Mouse (Mus musculus) heart, adult 8-10 months (tissue): ENCODE data around the gene Mief1. TPM values are rescaled to one million over a fixed set of nuclear protein-coding genes. Genes with fewer than 3 reads are reported as not detected.
A peak's percentile ranks its signal among the peaks of the same experiment; 100 is the strongest.

ENCODE experiments used
- DNase-seq: peaks from one replicate; pipeline ENCODE4 v3.0.0; 2022; ENCODE audit warnings: low spot score
- total RNA-seq, 4 experiments: library from RNA; stranded (reverse); gene quantifications; 2 replicates each; pipeline ENCODE4 v1.2.4; 2022

The Mief1 gene
- total RNA-seq, 4 experiments from 2014 or later, result 27.0 to 30.7 (median 28.7) TPM

DNA sequence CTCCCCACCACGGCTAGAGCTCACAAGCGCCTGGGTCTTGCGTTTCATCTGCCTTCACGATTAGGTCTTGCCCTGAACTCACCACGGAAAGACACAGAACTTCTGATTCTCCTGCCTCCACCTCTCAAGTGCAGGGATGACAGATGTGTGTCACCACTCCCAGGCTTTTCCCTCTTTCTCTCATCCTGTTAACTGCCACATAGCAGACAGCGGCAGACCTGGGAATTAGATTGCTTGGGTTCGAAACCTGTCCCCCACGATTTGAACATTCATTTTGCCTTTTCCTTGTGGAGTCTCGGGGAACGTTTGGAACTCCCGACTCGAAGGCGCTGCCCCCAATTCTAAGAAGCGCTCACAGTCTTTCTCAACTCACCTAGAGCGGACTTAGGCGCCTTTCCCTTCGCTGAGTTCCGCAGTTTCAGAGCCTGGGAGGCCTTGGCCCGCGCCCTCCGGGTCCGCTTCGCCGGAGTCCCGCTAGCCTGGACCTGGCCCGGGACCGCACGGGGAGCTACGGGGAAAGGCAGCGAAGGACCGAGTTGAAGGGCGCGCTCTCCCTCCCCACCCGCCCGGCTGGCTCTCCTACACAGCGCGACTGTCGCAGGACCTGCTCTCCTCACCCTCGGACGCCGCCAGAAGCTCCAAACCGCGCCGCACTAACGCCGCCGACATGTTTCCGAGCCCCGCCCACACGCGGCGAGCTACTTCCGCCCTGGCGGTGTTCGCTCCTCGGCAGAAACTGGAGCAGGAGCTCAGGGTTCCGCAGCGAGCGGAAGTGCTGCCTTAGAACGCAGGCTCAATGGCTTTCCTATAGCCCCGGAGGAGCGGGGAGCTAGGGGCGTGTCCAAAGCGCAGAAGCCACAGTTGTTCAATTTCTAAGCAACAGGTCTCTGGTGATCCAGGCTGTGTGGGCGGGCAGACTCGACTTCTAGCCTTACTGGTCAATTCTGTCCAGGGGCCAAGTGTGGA is 30.1 kb downstream of the Mief1 start, which contains the start of gene Rps19bp1:
Gene Rps19bp1 (minus strand): TSS at position 706 of the 966 bp plus-strand sequence.
- DNase-seq, result peak; percentile 88

DNA sequence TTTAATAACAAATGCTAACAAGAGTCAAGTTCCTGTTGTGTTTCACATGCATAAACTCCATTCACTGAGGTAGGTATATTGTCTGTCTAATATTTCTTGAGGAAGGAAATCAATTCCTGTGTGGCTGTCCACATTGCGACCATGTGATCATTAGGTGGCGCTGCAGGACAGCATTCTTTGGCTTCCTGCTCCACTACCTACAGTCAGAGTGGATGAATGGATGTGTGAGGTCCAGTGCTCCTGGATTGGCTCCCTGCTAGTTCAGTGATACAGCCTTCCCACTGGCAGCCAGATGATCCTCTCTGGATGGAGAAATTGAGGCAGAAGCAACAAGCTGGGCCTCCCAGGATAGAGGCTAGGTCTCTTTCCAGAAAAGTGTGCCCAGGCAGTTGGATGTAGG is 32.5 kb downstream of the Mief1 start:
- DNase-seq, result peak; percentile 65

DNA sequence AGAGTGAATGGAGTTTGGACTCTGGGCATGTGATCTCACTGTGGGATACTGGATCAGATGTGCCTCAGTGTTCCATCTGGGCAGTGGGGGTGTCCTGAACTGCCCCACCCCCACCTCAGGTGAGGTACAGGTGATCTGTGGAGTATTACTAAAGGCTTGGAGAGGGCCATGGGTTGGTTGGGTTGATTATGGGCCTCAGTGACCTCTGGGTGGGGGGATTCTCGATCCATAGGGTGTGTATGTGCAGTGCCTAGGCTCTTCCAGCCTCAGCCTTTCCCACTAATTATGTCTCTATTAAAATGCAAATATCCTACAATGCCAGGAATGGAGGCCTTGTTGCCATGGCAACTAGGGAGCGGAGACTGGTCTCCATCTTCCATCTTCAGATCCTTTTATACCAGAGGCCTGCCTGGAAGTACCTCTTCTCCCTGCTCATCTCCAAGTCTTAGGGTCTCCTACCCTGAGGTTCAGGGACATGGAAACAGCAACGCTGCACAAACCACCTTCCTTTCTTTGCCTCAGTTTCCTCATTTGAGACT is 38.1 kb downstream of the Mief1 start:
- no peak for DNase-seq

DNA sequence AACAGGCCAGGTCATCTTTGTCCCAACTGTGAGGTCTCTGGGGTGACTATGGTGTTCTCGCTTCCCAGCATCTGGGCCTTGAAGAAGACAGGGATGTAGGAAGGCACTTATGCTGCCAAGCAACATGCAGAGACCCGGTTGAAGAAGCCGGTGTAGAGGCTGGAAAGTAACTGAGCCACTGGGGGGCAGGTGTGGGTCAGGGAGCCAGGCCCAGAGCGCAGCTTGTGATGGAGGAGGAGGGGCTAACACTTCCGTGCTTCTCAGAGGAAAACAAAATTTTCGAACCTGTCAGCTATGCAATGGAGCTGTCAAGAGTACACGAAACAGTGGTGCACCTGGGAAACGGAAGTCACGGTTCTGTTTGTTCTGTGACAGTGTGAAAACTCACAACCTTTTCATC is 43.3 kb downstream of the Mief1 start:
- DNase-seq, result no peak

DNA sequence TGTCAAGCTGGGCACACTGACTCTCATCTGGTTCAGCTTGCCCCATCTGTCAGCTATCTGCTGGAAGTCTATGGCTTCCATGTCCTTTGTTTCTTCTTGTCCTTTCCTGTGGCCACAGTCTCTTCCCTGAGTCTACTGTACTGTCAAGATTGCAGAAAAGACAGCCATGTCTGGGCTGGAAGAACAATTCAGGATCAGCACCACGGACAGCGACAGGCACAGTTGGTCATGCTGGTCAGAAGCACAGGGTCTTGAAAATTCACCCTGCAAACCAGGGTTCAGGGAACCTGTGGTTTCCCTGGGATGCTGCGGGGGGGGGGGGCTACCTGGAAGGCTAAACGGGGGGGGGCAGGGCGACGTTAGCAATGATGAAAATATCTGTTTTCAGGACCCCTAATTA is 43.8 kb downstream of the Mief1 start:
- no peak for DNase-seq

DNA sequence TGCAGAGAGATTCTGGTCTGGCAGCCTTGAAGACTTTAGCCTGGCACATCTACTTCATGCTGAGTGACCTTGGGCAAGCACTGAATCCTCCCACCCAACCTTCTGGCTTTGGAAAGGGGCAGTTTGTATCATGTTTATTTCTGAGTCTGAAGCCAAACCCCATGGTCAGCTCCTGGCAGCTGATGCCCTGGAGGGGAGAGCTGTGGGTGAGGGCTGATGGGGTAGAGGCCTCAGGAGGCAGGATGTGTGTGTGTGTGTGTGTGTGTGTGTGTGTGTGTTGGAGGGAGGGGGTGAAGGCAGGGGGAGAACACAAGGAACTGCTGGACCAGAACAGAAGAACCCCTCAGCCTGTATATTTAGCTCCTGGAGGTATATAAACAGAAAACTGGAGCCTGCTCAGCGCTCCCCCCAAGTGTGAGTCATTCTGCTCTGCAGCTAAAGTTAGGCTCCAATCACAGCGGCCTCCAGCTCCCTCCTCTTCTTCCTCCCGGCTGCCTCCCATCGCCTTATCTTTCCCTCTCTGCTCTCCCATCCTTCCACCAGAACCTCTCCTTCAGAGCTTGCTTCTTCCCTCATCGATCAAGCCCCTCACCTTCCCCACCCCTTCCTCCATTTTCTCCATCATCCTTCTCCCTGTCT is 44.4 kb downstream of the Mief1 start:
- DNase-seq, result no peak

DNA sequence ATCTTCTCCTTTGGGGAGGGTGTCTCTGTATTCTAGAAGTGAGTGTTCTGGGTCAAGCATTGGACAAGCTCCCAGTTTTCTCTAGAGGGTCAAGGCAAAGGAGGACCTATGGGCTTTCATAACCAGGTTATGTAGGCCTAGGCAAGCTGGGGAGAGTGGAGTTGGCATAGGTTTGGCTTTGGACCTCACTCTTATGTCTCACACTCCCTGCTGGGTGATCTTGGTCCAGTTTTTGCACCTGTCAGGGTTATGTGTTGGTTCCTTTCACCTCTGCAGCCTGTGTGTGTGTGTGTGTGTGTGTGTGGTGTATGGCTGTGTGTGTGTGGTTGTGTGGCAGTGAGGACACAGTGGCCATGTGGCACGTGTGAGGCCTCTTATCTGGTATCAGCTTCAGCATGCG is 45.2 kb downstream of the Mief1 start:
- no peak for DNase-seq

DNA sequence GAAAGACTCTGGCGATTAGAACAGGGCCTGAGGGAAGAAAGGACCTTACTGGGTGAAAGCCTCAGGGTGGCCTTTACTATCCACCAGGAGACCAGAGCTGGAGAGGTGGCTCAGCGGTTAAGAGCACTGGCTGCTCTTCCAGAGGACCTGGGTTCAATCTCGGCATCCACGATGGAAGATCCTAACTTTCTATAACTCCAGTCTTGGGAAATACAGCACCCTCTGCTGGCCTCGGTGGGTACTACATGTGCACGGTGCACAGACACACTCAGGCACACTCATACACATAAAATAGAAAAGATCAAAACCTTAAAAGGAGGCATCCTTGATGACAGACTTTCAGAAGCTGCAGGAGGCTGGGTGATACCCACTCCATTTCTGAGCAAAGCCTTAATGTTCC is 46.8 kb downstream of the Mief1 start:
- no peak for DNase-seq

DNA sequence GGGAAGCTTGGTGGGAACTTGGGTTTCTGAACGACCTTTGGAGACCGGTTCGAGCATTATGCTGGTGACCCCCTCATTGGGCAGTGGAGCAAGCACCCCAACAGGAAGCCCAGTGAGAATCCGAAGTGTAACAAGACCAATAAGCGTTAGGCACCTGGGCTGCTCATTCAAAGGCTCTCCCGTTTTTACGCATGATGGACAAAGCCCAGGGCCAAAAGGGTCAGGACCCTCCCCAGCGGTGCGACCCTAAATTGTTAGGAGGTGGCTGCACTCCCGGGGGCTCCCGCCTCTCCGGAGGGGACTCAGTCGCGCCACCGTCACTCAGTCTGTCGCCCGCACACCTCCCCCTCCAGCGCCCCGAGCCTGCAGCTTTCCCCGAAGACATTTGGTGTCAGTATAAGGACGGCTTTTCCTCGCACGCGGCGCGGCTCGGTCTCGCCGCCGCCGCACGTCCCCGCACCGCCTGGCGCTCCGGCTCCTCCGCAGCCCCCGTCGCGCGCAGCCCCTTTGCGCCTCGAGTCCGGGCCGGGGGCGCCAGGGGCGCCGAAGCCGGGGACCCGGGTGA is 53.1 kb downstream of the Mief1 start, which contains the start of gene Cacna1i:
Gene Cacna1i (plus strand): TSS at position 388 of the 565 bp plus-strand sequence.
- no peak for DNase-seq

DNA sequence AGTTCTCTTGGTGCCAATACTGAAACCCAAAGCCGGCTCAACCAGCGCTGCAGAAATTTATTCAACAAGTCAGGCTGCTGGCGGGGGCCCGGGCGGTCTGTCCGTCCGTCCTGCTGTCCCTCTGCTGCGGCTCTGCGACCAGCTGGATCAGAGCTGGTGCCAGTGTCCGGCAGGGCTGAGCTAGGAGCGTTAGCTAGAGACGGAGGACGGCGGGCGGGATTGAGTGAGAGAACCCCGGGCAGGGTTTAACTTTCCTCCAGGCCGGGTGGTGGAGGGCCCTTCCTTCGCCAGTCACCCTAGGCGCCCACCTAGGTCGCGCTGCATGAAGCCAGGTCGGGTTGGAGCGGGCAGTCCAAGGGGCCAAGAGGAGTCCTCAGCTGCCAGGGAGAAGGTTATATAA is 54.2 kb downstream of the Mief1 start:
- DNase-seq, result no peak

DNA sequence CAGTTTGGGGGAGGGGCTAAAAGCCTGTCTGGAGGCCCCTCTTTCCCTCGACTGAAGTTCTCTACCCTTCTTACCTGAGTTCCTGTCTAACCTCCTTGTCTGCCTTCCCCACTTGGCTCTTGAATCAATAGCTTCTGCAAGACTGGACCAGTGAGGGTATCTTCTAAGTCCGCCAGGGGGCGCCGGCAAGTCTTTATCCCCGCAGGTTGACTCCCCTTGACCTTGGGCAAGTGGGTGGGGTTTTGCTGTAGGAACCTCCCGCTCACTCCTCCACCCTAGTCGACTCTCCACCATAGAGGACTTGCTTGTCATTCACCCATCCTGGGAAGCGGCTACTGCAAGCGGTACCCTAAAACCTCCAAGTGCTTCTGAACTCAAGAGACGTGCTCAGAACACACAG is 55.6 kb downstream of the Mief1 start:
- DNase-seq, result peak; percentile 30

DNA sequence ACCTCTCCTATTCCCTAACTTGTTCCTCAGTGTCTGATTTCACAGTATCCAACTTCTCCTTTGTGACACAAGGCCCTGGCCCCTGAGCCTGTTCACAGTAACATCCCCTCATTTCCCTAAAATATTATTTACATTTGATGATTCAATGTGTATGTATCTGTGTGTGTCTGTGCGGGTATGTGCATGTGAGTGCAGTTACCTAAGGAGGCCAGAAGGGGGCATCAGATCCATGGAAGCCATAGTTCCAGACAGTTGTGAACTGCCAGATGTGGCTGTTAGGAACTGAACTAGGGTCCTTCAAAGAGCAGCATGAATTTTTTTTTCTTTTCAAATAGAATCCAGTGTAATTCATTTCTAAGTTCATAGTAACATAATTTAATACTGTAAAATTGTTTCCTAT is 63.3 kb downstream of the Mief1 start:
- no peak for DNase-seq

Other genes starting within 250 kb of the Mief1 start
- 10 to 100 TPM; 20.2 to 34.2 (median 28.5) TPM for gene Pdgfb, start 219.0 kb upstream of the Mief1 start, total RNA-seq
- gene Syngr1, start 142.7 kb upstream of the Mief1 start, total RNA-seq, result 100 to 1,000 TPM in 2 of 4 experiments, 10 to 100 TPM in 2; 91.7 to 111 (median 98.9) TPM
- gene Rpl3, start 142.2 kb upstream of the Mief1 start, total RNA-seq, result 100 to 1,000 TPM; 125 to 157 (median 135) TPM
- gene Tab1, start 100.9 kb upstream of the Mief1 start, total RNA-seq, result 10 to 100 TPM; 17.7 to 24.7 (median 23.3) TPM
- gene Mgat3, start 60.3 kb upstream of the Mief1 start, total RNA-seq, result 1 to 10 TPM; 2.9 to 6.2 (median 4.5) TPM
- 10 to 100 TPM in 1 of 4 experiments, 1 to 10 TPM in 3; 5.6 to 11.9 (median 8.0) TPM for gene AC140267.1, start 1.8 kb downstream of the Mief1 start, total RNA-seq
- 10 to 100 TPM; 42.9 to 76.3 (median 65.9) TPM for gene Atf4, start 21.2 kb downstream of the Mief1 start, total RNA-seq
- 10 to 100 TPM; 13.2 to 16.5 (median 14.6) TPM for gene Rps19bp1, start 30.3 kb downstream of the Mief1 start, total RNA-seq
- gene Cacna1i, start 53.2 kb downstream of the Mief1 start, total RNA-seq, result under 1 TPM in 3 of 4 experiments, not detected in 1; 0.03 to 0.37 (median 0.14) TPM